Mouse (Mus musculus): ENCODE measurements around the gene Syn2. TPM values are rescaled to one million over a fixed set of nuclear protein-coding genes. Genes with fewer than 3 reads are reported as not detected.

Syn2 gene
- polyA plus RNA-seq, 1 experiment from 2014 or later: 4.7 TPM

DNA sequence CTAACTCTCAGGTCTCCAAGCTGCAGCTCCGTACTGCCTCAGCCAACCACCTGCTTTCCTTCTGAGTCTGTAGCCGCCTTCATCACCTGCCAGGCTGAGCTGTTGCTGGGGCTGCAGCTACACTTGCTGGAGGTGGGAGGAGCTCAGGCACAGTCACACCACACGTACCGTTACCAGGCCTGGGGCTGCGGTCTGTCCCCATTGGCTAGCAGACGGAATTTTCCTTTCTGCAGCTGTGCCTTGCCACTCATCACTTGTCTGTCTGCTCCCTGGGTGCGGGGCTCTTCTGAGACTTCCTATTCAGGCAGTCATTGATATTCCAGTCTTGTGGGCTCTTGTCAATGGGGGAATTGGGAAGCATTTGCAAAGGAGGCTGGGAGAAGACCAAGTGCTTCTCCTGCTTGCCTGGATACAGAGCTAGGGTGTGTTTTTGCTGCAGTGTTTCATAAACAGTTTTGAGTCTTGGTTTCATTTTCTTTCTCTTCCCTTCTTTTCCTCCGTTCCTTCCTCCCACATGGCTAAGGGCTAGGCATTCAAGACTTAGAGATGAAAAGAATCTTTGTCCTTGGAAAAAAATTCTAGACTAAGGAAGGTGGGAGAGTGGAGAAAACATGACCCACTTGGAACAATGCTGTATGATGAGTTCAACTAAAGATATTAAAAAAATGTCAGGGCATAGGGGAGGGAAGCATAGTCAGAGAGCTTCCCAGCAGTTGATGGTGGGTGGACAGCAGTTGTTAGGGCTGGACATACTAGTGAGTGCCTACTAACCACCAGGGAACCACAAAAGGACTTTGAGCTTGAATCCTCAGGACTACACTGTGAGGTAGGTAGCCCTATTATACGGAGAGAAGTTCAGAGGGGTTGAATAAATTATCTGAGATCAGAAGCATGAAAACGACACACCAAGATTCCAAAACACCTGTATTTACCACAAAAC is 11.2 kb upstream of the Syn2 start:
- Histone ChIP-seq H3K36me3 (ENCODE audit: control insufficient read depth, insufficient read depth, low read length) (no peaks in the 10 kb centered on the region), H3K9me3 (ENCODE audit: control insufficient read depth, low read depth, low read length) (no peaks in the 10 kb centered on the region), H3K27ac (ENCODE audit: low read length) (no peak overlapping the region), H3K4me3 (ENCODE audit: low read depth, low read length) (no peak overlapping the region), H3K4me1 (ENCODE audit: control insufficient read depth, insufficient read depth, low read length) (no peaks in the 10 kb centered on the region), H3K4me2 (replicated peaks; ENCODE audit: low read depth, low read length) (no peak overlapping the region), H3K9ac (replicated peaks; ENCODE audit: low read depth, low read length) (no peak overlapping the region), H3K27me3 (ENCODE audit: control insufficient read depth, insufficient read depth, low read length) (no peaks in the 10 kb centered on the region)
- ATAC-seq (ENCODE audit: insufficient number of reproducible peaks, insufficient read depth, low FRiP score, low read depth): no peak
- WGBS: 24% methylated on average over 10 of the region's 10 CpGs

DNA sequence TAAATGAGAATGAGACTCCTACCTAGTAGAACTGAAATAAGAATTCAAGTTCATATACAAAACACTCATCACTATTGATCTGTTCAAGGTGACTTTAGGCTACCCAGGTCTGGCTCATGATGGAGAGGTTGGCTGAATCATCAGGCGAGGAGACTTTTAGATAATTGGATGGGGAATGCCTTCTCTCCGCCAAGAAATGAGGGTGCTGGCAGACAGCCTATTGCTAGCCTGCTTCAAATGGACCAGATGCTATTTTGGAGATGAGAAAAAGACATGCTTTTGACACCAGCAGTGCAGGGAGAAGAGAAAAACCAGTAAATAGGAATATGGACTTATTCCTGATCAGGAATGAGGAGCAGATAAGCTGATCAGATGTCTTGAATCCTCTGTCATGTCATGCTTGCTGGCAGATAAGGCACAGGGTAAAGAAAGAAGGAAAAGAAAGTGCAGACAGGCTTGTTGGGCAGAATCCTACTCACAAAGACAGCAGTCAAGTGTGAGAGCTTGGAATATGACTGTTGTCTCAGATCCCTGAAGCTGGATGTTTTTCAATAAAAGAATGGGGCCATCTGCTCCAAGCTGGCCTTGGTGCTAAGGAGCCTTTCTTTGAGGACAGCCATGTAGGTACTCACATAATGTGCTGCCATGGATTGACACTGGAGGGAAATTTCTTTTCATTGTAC is 9.9 kb upstream of the Syn2 start:
- H3K9me3 ChIP-seq (ENCODE audit: control insufficient read depth, low read depth, low read length): no peaks in the 10 kb centered on the region
- H3K27me3 ChIP-seq (ENCODE audit: control insufficient read depth, insufficient read depth, low read length): no peaks in the 10 kb centered on the region
- H3K4me2 ChIP-seq (replicated peaks; ENCODE audit: low read depth, low read length): no peak overlapping the region
- no peaks in the 10 kb centered on the region for H3K36me3 ChIP-seq (ENCODE audit: control insufficient read depth, insufficient read depth, low read length)
- no peak overlapping the region for H3K4me3 ChIP-seq (ENCODE audit: low read depth, low read length)
- no peak for ATAC-seq (ENCODE audit: insufficient number of reproducible peaks, insufficient read depth, low FRiP score, low read depth)
- no peak overlapping the region for H3K27ac ChIP-seq (ENCODE audit: low read length)
- WGBS: 59% methylated on average over 2 of the region's 2 CpGs
- no peak overlapping the region for H3K9ac ChIP-seq (replicated peaks; ENCODE audit: low read depth, low read length)
- no peaks in the 10 kb centered on the region for H3K4me1 ChIP-seq (ENCODE audit: control insufficient read depth, insufficient read depth, low read length)

DNA sequence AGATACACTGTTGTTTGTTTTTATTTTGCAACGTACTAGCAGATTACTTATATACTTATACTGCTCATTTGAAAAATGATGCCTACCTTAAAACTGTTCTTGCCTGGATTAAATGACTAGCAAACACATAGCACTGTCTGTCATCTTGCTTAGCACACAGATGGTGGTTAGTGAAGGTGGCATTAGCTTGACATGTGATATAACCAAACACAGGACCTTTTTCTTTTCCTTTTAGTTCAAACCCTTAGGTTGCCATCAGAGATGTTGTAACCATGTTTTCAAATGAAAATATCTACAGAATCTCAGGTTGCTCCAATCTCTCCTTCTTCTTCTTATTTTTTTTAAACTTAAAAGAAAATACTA is 9.4 kb upstream of the Syn2 start:
- H3K9ac ChIP-seq (replicated peaks; ENCODE audit: low read depth, low read length): no peak overlapping the region
- 82% methylated on average over 1 of the region's 1 CpGs for WGBS
- H3K9me3 ChIP-seq (ENCODE audit: control insufficient read depth, low read depth, low read length): no peaks in the 10 kb centered on the region
- H3K36me3 ChIP-seq (ENCODE audit: control insufficient read depth, insufficient read depth, low read length): no peaks in the 10 kb centered on the region
- no peaks in the 10 kb centered on the region for H3K4me1 ChIP-seq (ENCODE audit: control insufficient read depth, insufficient read depth, low read length)
- ATAC-seq (ENCODE audit: insufficient number of reproducible peaks, insufficient read depth, low FRiP score, low read depth): no peak
- no peak overlapping the region for H3K4me2 ChIP-seq (replicated peaks; ENCODE audit: low read depth, low read length)
- no peak overlapping the region for H3K27ac ChIP-seq (ENCODE audit: low read length)
- no peak overlapping the region for H3K4me3 ChIP-seq (ENCODE audit: low read depth, low read length)
- no peaks in the 10 kb centered on the region for H3K27me3 ChIP-seq (ENCODE audit: control insufficient read depth, insufficient read depth, low read length)

DNA sequence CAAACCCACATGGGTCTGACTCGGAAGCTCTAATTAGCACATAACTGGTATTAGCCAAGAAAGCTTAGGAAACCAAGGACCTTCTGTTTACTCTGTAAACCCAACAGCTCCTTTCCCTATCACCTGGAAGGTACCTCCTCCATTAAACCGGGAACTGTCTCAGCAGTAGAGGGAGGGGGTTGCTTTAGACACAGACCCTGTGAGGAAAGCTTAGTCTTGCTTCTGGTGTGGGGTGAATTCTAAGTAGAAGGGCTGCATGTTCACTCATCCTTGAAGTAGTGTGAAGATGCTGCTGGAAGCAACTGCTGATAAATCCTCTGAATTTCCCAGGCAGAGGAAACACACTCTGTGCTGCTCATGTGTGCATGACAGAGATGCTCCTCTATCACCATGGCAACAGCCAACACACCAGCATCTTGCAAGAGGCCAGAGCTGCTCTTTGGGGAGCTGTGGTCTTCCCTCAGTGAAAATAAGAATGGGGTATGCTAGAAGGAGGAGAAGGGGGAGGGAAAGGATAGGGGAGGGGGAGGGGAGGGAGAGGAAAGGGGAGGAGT is 8.4 kb upstream of the Syn2 start:
- Histone ChIP-seq H3K9ac (replicated peaks; ENCODE audit: low read depth, low read length) (no peak overlapping the region), H3K4me1 (ENCODE audit: control insufficient read depth, insufficient read depth, low read length) (no peaks in the 10 kb centered on the region), H3K27ac (ENCODE audit: low read length) (no peak overlapping the region), H3K27me3 (ENCODE audit: control insufficient read depth, insufficient read depth, low read length) (no peaks in the 10 kb centered on the region), H3K4me2 (replicated peaks; ENCODE audit: low read depth, low read length) (no peak overlapping the region), H3K9me3 (ENCODE audit: control insufficient read depth, low read depth, low read length) (no peaks in the 10 kb centered on the region), H3K4me3 (ENCODE audit: low read depth, low read length) (no peak overlapping the region), H3K36me3 (ENCODE audit: control insufficient read depth, insufficient read depth, low read length) (no peaks in the 10 kb centered on the region)
- no peak for ATAC-seq (ENCODE audit: insufficient number of reproducible peaks, insufficient read depth, low FRiP score, low read depth)
- WGBS: 37% methylated on average over 2 of the region's 2 CpGs

DNA sequence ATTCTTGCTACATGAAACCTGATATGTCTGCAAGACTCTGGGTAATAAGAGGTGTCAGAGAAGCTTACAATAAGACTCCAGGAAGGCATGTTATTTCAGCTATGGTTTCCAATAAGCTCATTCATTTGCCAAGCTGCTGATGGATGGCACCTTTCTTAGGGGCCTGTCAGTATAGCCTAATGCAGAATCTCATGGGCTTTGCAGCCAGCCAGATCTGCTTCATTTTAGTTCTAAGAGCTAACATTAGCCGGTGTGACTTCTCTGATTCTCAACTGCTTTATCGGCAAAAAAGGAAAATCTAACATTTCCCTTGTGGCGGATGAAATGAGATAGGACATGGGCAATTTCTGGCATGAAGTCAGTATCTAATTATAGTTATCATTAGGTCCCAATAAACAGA is 7.9 kb upstream of the Syn2 start:
- Histone ChIP-seq H3K4me3 (ENCODE audit: low read depth, low read length) (no peak overlapping the region), H3K27ac (ENCODE audit: low read length) (no peak overlapping the region), H3K4me2 (replicated peaks; ENCODE audit: low read depth, low read length) (no peak overlapping the region), H3K9ac (replicated peaks; ENCODE audit: low read depth, low read length) (no peak overlapping the region), H3K36me3 (ENCODE audit: control insufficient read depth, insufficient read depth, low read length) (no peaks in the 10 kb centered on the region), H3K4me1 (ENCODE audit: control insufficient read depth, insufficient read depth, low read length) (no peaks in the 10 kb centered on the region), H3K27me3 (ENCODE audit: control insufficient read depth, insufficient read depth, low read length) (no peaks in the 10 kb centered on the region), H3K9me3 (ENCODE audit: control insufficient read depth, low read depth, low read length) (no peaks in the 10 kb centered on the region)
- no peak for ATAC-seq (ENCODE audit: insufficient number of reproducible peaks, insufficient read depth, low FRiP score, low read depth)
- WGBS: 52% methylated on average over 3 of the region's 3 CpGs

DNA sequence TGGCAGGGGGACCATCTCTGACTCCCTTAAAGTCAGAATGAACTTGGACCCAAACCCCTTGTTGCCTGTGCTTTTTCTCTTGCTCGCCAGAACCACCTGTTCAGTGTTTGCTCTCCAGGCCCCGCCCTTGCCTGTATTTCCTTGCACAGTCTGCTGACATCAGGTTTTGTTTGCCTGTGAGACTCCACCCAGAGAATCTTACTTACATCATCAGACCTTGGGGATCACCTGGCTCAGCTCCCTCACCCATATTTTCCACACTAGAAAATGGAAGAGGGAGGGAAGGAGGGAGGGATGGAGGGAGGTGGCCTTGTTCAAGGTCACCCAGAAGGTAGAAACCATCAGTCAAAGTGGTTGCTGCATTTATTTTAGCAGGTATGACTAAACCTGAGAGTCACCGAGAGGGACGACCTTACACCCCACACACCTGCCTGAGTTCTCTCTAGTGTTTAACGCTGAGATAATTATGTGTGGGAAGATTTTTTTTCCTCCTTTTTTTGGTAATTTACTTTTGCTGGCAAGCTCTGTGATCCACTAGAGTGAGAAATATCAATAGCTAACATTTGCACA is 7.4 kb upstream of the Syn2 start:
- no peaks in the 10 kb centered on the region for H3K36me3 ChIP-seq (ENCODE audit: control insufficient read depth, insufficient read depth, low read length)
- 52% methylated on average over 5 of the region's 5 CpGs for WGBS
- H3K9ac ChIP-seq (replicated peaks; ENCODE audit: low read depth, low read length): no peak overlapping the region
- no peak overlapping the region for H3K4me2 ChIP-seq (replicated peaks; ENCODE audit: low read depth, low read length)
- no peak overlapping the region for H3K27ac ChIP-seq (ENCODE audit: low read length)
- H3K4me1 ChIP-seq (ENCODE audit: control insufficient read depth, insufficient read depth, low read length): no peaks in the 10 kb centered on the region
- H3K9me3 ChIP-seq (ENCODE audit: control insufficient read depth, low read depth, low read length): no peaks in the 10 kb centered on the region
- H3K4me3 ChIP-seq (ENCODE audit: low read depth, low read length): no peak overlapping the region
- H3K27me3 ChIP-seq (ENCODE audit: control insufficient read depth, insufficient read depth, low read length): no peaks in the 10 kb centered on the region
- ATAC-seq (ENCODE audit: insufficient number of reproducible peaks, insufficient read depth, low FRiP score, low read depth): peak; percentile 49; the same call in 1 of the 2 replicates

DNA sequence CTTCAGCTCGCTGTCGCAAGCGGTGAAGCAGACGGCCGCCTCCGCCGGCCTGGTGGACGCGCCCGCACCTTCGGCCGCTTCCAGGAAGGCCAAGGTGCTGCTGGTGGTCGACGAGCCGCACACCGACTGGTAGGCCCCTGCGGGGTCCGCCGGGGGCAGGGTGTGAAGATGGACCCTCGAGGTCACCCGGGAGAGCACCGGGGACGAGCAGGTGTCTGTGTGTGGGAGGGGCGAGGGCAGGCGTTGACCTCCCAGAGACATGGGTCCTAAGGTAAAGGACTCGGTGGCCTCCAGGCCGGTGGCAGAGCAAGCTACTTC is 589 bp downstream of the Syn2 start:
- Histone ChIP-seq H3K27me3 (ENCODE audit: control insufficient read depth, insufficient read depth, low read length) (0 out of 2 replicates have a peak, but pooled peaks cover 7% of the 10 kb centered on the region), H3K4me2 (replicated peaks; ENCODE audit: low read depth, low read length) (peak overlapping the region; percentile 84), H3K4me1 (ENCODE audit: control insufficient read depth, insufficient read depth, low read length) (no peaks in the 10 kb centered on the region), H3K36me3 (ENCODE audit: control insufficient read depth, insufficient read depth, low read length) (no peaks in the 10 kb centered on the region), H3K4me3 (ENCODE audit: low read depth, low read length) (peak overlapping the region; percentile 55), H3K9ac (replicated peaks; ENCODE audit: low read depth, low read length) (no peak overlapping the region; the same call in 1 of the 2 replicates), H3K27ac (ENCODE audit: low read length) (no peak overlapping the region), H3K9me3 (ENCODE audit: control insufficient read depth, low read depth, low read length) (no peaks in the 10 kb centered on the region)
- WGBS: 2% methylated on average over 17 of the region's 27 CpGs
- peak; percentile 28; the same call in 1 of the 2 replicates for ATAC-seq (ENCODE audit: insufficient number of reproducible peaks, insufficient read depth, low FRiP score, low read depth)

DNA sequence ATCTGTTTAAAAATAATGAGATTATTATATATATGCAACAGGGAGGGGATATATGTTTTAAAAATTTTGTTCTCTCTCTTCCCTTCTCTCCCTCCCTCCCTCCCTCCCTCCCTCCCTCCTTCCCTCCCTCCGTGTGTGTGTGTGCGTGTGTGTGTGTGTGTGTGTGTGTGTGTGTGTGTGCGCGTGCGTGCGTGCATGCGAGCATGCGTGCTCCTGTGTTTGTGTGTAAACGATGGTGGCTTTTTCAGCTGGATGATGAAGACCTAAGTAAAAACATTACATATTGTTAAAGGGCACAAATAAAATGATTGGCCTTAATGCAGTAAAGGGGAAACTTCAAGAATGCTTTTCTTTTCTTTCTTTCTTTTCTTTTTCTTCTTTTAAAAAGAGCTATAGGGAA is 1.5 kb downstream of the Syn2 start:
- WGBS: 86% methylated on average over 9 of the region's 9 CpGs
- Histone ChIP-seq H3K36me3 (ENCODE audit: control insufficient read depth, insufficient read depth, low read length) (no peaks in the 10 kb centered on the region), H3K4me3 (ENCODE audit: low read depth, low read length) (no peak overlapping the region), H3K27ac (ENCODE audit: low read length) (no peak overlapping the region), H3K9ac (replicated peaks; ENCODE audit: low read depth, low read length) (no peak overlapping the region), H3K4me1 (ENCODE audit: control insufficient read depth, insufficient read depth, low read length) (no peaks in the 10 kb centered on the region), H3K9me3 (ENCODE audit: control insufficient read depth, low read depth, low read length) (no peaks in the 10 kb centered on the region), H3K4me2 (replicated peaks; ENCODE audit: low read depth, low read length) (no peak overlapping the region), H3K27me3 (ENCODE audit: control insufficient read depth, insufficient read depth, low read length) (0 out of 2 replicates have a peak, but pooled peaks cover 7% of the 10 kb centered on the region)
- ATAC-seq (ENCODE audit: insufficient number of reproducible peaks, insufficient read depth, low FRiP score, low read depth): no peak
